Mouse (Mus musculus) liver, embryonic 13.5 days (tissue): ENCODE results near the gene Gm14412. TPM values are rescaled to one million over a fixed set of nuclear protein-coding genes. Genes with fewer than 3 reads are reported as not detected.

Experiments
- polyA plus RNA-seq: library from polyadenylated mRNA; unstranded; fragments of >200 nt; fragmentation: Nextera tagmentation; extraction: Ambion mirVana; gene quantifications from 2 replicates; pipeline ENCODE4 v1.2.1, GENCODE M21; 2015

The Gm14412 gene
- polyA plus RNA-seq, 1 experiment from 2014 or later = not detected

Other genes starting within 250 kb of the Gm14412 start
- not detected in 2 replicates for gene Gm14401, start 250.0 kb downstream of the Gm14412 start, polyA plus RNA-seq
- 4.9 and 5.2 TPM in 2 replicates for gene Gm14410, start 117.9 kb downstream of the Gm14412 start, polyA plus RNA-seq
- gene Gm14409, start 57.3 kb downstream of the Gm14412 start, polyA plus RNA-seq = not detected in 2 replicates
- 1.2 and 1.6 TPM in 2 replicates for gene Gm14418, start 74.0 kb upstream of the Gm14412 start, polyA plus RNA-seq
- 2.5 and 3.2 TPM in 2 replicates for gene Zfp970, start 140.4 kb upstream of the Gm14412 start, polyA plus RNA-seq
- gene Gm14403, start 173.9 kb upstream of the Gm14412 start, polyA plus RNA-seq = 1.3 and 1.5 TPM in 2 replicates